Mouse (Mus musculus): ENCODE results near the gene Cst12. TPM values are rescaled to one million over a fixed set of nuclear protein-coding genes. Genes with fewer than 3 reads are reported as not detected.
"Not testable (repeated sequence)": the region's sequence is repeated elsewhere in the genome, so short reads cannot be mapped to it uniquely, and the experiment has no call there.

Cst12 gene
- polyA plus RNA-seq, 1 experiment: not detected

DNA sequence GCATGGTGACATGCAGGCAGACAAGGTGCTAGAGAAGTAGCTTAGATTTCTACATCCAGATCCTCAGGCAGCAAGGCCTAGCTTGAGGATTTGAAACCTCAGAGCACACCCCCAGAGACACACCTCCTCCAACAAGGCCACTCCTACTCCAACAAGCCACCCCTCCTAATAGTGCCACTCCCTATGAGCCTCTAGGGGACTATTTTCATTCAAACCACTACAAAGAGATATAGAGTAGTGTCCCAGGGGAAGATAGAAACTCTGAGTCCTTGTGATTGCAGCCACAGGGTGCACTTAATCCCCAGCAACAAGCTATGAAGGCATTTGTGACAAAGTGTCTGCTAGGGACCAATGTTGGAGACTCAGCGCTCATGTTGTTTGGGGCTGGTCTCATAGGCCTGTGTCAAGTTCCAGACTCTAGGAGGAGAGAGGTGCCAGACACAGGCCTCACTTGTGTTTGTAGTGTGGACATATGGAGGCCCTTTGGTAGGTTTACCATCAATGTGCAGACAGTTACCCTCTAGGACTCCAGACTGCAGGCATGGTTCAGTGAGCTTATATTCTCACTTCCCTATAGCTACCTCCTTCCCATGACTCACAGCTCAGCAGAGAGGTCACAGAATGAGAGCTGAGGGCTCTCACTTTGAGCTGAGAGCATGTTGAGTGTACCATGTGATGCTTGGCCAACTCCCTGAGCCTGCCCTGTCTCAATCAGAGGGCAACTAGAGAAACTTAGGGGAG is 25.3 kb upstream of the Cst12 start:
- H3K27ac ChIP-seq (ENCODE audit: insufficient read depth, low read length): peak overlapping the region; percentile 56
- peak; percentile 47 to 55 for DNase-seq (ENCODE audit: low read depth in 1 of 2, low spot score in 2 of 2)
- WGBS: 90% methylated on average over 1 of the region's 1 CpGs

DNA sequence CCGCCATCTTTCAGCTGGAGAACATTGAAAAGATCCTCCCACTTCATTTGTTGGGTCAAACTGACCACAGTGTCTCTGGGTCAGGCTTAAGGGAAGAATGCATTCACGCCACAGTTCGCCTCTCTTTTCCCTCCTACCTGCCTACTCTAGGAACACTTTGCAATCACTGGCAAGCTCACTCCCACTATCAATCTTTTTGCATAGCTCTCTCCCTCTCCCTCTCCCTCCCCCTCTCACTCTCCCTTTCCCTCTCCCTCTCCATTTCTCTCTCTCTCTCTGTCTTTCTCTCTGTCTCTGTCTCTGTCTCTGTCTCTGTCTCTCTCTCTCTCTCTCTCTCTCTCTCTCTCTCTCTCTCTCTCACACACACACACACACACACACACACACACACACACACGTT is 17.8 kb upstream of the Cst12 start, which contains the start of gene Cst11:
Gene Cst11, minus strand, starts transcription at position 101 of the 400 bp plus-strand sequence.
- DNase-seq (ENCODE audit: low read depth in 1 of 2, low spot score in 2 of 2); H3K27ac ChIP-seq (ENCODE audit: insufficient read depth, low read length): not testable (repeated sequence)

More for the DNA sequence above, 25.3 kb upstream of the Cst12 start:
- no peak for TF ChIP-seq POLR2A (IDR thresholded peaks at IDR 0.05; ENCODE audit: low read depth, low read length)
- no peak for TF ChIP-seq CTCF (IDR thresholded peaks at IDR 0.05; ENCODE audit: extremely low read depth, insufficient read depth, insufficient read length, insufficient replicate concordance)
- no peaks in the 10 kb centered on the region for H3K27me3 ChIP-seq (ENCODE audit: control insufficient read depth, insufficient read depth, low read length)
- H3K4me1 ChIP-seq (ENCODE audit: control insufficient read depth, insufficient read depth, insufficient read length): peaks cover 4% of the 10 kb centered on the region; the same call in 1 of the 2 replicates
- no peak overlapping the region for H3K4me3 ChIP-seq (ENCODE audit: extremely low read depth, insufficient read depth, insufficient read length)
- H3K36me3 ChIP-seq (ENCODE audit: control insufficient read depth, insufficient read depth, low read length): no peaks in the 10 kb centered on the region

DNA sequence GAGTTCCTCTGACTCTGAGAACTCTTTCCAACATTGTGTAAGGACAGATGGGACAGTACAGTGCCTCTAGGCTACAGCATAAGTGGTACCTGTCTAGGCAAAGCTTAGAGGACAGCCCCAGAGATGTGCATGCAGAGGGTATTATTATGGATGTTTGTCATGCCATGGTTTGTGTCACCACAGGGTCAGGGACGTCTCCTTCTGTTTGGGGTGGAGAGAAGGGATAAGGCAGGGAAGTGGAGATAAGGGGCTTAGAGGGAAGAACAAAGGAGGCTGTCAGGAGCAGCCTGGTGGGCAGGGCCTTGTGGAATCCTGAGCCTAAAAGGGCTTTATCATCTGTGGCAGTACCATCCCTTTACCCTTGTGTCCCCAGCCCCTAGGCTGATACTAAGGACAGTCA is 7.5 kb upstream of the Cst12 start, which contains the start of gene 8030411F24Rik:
Gene 8030411F24Rik, plus strand, starts transcription at position 301 of the 400 bp plus-strand sequence.
- Histone ChIP-seq H3K4me1 (ENCODE audit: control insufficient read depth, insufficient read depth, insufficient read length) (no peaks in the 10 kb centered on the region), H3K27ac (ENCODE audit: insufficient read depth, low read length) (no peak within 1 kb of the TSS), H3K27me3 (ENCODE audit: control insufficient read depth, insufficient read depth, low read length) (no peaks in the 10 kb centered on the region), H3K36me3 (ENCODE audit: control insufficient read depth, insufficient read depth, low read length) (no peaks in the 10 kb centered on the region), H3K4me3 (ENCODE audit: extremely low read depth, insufficient read depth, insufficient read length) (no peak within 1 kb of the TSS)
- DNase-seq (ENCODE audit: low read depth in 1 of 2, low spot score in 2 of 2): no peak
- TF ChIP-seq POLR2A (IDR thresholded peaks at IDR 0.05; ENCODE audit: low read depth, low read length): no peak
- no peak for TF ChIP-seq CTCF (IDR thresholded peaks at IDR 0.05; ENCODE audit: extremely low read depth, insufficient read depth, insufficient read length, insufficient replicate concordance)
- WGBS: 47% methylated on average over 1 of the region's 1 CpGs

More for the DNA sequence above, 17.8 kb upstream of the Cst12 start, which contains the start of gene Cst11:
- H3K36me3 ChIP-seq (ENCODE audit: control insufficient read depth, insufficient read depth, low read length); H3K4me3 ChIP-seq (ENCODE audit: extremely low read depth, insufficient read depth, insufficient read length); H3K4me1 ChIP-seq (ENCODE audit: control insufficient read depth, insufficient read depth, insufficient read length); H3K27me3 ChIP-seq (ENCODE audit: control insufficient read depth, insufficient read depth, low read length): not testable (repeated sequence)
- 87% methylated on average over 4 of the region's 4 CpGs for WGBS

DNA sequence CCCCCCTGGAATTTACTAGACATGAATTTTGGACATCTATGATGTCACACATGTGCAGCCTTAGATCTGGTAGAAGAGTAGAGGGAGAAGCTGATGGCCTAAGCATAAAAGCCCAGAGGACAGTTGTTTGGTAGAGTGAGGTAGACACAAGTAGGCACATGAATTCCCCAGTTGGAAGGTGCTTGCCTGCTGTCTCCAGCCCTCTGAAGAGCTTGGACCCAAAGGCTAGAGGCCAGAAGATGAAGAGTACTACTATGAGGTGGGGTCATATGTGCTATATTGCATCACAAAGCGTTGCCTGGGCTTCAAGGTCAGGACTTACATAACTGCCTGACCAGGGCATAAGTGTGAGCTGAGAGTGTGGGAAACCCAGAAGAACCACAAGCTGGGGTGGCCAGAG is 9.3 kb downstream of the Cst12 start, which contains the start of gene Cst8:
Gene Cst8, plus strand, starts transcription at position 301 of the 400 bp plus-strand sequence.
- no peaks in the 10 kb centered on the region for H3K4me1 ChIP-seq (ENCODE audit: control insufficient read depth, insufficient read depth, insufficient read length)
- H3K36me3 ChIP-seq (ENCODE audit: control insufficient read depth, insufficient read depth, low read length): no peaks in the 10 kb centered on the region
- no peak within 1 kb of the TSS for H3K27ac ChIP-seq (ENCODE audit: insufficient read depth, low read length)
- no peak for TF ChIP-seq POLR2A (IDR thresholded peaks at IDR 0.05; ENCODE audit: low read depth, low read length)
- TF ChIP-seq CTCF (IDR thresholded peaks at IDR 0.05; ENCODE audit: extremely low read depth, insufficient read depth, insufficient read length, insufficient replicate concordance): no peak
- no peak within 1 kb of the TSS for H3K4me3 ChIP-seq (ENCODE audit: extremely low read depth, insufficient read depth, insufficient read length)
- no peaks in the 10 kb centered on the region for H3K27me3 ChIP-seq (ENCODE audit: control insufficient read depth, insufficient read depth, low read length)
- DNase-seq (ENCODE audit: low read depth in 1 of 2, low spot score in 2 of 2): no peak
- 70% methylated on average over 1 of the region's 1 CpGs for WGBS

DNA sequence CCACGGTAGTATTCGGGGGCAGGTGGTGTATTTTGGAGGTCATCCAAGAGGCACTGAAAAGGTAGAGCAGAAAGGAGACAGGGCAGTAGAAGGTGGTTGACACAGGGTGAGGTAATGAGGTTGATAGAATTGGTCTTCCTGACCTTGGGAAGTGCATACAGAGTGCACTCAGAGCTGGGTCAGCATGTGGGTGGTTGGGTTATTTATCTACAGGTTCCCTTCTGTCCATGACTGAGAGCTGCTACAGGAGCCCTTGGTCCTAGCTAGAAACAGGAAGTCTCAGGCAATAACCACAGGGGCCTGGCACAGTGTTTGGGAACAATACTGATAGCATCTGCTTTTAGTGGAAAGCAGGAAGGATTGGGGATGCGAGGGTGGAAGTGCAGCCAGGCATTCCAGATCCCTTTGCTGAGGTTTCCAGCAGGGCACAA is 12.3 kb downstream of the Cst12 start:
- WGBS: 16% methylated on average over 3 of the region's 3 CpGs

DNA sequence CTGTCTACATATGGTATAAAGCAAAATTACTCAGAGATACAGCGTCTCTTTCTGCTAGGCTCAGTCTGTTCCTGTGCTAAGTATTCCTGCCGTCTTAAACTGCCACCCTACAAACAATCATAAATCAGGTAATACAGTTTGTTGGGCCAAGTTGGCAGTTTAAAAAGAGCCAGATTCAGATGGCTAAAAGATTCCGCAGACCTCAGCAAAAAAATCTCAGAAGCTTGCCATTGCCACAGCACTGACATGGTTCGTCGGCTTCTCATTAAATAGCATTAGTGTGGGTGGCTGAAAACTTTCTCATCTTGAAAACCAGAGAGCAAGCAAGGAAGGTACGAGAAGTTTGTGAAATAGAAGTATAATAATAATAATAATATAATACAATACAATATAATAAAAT is 17.5 kb downstream of the Cst12 start:
- TF ChIP-seq POLR2A (IDR thresholded peaks at IDR 0.05; ENCODE audit: low read depth, low read length): no peak
- no peak for TF ChIP-seq CTCF (IDR thresholded peaks at IDR 0.05; ENCODE audit: extremely low read depth, insufficient read depth, insufficient read length, insufficient replicate concordance)
- no peak overlapping the region for H3K27ac ChIP-seq (ENCODE audit: insufficient read depth, low read length)
- H3K27me3 ChIP-seq (ENCODE audit: control insufficient read depth, insufficient read depth, low read length): no peaks in the 10 kb centered on the region
- 74% methylated on average over 6 of the region's 6 CpGs for WGBS
- H3K36me3 ChIP-seq (ENCODE audit: control insufficient read depth, insufficient read depth, low read length): no peaks in the 10 kb centered on the region
- no peak overlapping the region for H3K4me3 ChIP-seq (ENCODE audit: extremely low read depth, insufficient read depth, insufficient read length)
- DNase-seq (ENCODE audit: low read depth in 1 of 2, low spot score in 2 of 2): no peak
- H3K4me1 ChIP-seq (ENCODE audit: control insufficient read depth, insufficient read depth, insufficient read length): no peaks in the 10 kb centered on the region

More for the DNA sequence above, 12.3 kb downstream of the Cst12 start:
- Histone ChIP-seq H3K27me3 (ENCODE audit: control insufficient read depth, insufficient read depth, low read length) (no peaks in the 10 kb centered on the region), H3K36me3 (ENCODE audit: control insufficient read depth, insufficient read depth, low read length) (no peaks in the 10 kb centered on the region), H3K4me3 (ENCODE audit: extremely low read depth, insufficient read depth, insufficient read length) (no peak overlapping the region), H3K4me1 (ENCODE audit: control insufficient read depth, insufficient read depth, insufficient read length) (no peaks in the 10 kb centered on the region), H3K27ac (ENCODE audit: insufficient read depth, low read length) (no peak overlapping the region)
- no peak for TF ChIP-seq CTCF (IDR thresholded peaks at IDR 0.05; ENCODE audit: extremely low read depth, insufficient read depth, insufficient read length, insufficient replicate concordance)
- TF ChIP-seq POLR2A (IDR thresholded peaks at IDR 0.05; ENCODE audit: low read depth, low read length): no peak
- no peak for DNase-seq (ENCODE audit: low read depth in 1 of 2, low spot score in 2 of 2)

DNA sequence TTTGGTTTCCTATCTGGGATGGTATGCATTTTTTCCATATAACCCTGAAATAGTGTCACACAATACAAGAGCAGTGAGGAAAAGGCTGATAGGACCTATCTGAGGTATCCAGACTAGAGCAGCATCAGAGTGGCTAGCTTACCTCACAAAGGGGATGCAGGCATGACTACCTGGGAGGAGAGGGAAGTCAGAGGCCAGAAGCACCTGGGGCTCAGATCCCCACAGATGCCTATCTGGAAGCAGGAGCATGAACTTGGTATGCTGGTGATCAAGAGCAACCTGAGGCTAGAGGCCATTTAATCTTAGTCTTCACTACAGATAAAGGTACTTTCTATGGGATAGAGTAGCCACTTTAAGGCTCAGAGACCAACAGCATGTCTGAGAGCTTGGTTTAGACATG is 30.7 kb downstream of the Cst12 start, which contains the start of gene Cst13:
Gene Cst13, plus strand, starts transcription at position 173 of the 400 bp plus-strand sequence.
- no peaks in the 10 kb centered on the region for H3K27me3 ChIP-seq (ENCODE audit: control insufficient read depth, insufficient read depth, low read length)
- no peaks in the 10 kb centered on the region for H3K4me1 ChIP-seq (ENCODE audit: control insufficient read depth, insufficient read depth, insufficient read length)
- no peak within 1 kb of the TSS for H3K4me3 ChIP-seq (ENCODE audit: extremely low read depth, insufficient read depth, insufficient read length)
- no peak for DNase-seq (ENCODE audit: low read depth in 1 of 2, low spot score in 2 of 2)
- no peaks in the 10 kb centered on the region for H3K36me3 ChIP-seq (ENCODE audit: control insufficient read depth, insufficient read depth, low read length)
- no peak for TF ChIP-seq POLR2A (IDR thresholded peaks at IDR 0.05; ENCODE audit: low read depth, low read length)
- TF ChIP-seq CTCF (IDR thresholded peaks at IDR 0.05; ENCODE audit: extremely low read depth, insufficient read depth, insufficient read length, insufficient replicate concordance): no peak
- no peak within 1 kb of the TSS for H3K27ac ChIP-seq (ENCODE audit: insufficient read depth, low read length)
